Mouse (Mus musculus): Measurements from ENCODE around the gene Gabbr2. TPM values are rescaled to one million over a fixed set of nuclear protein-coding genes. Genes with fewer than 3 reads are reported as not detected.
"Not testable (repeated sequence)": the region's sequence is repeated elsewhere in the genome, so short reads cannot be mapped to it uniquely, and the experiment has no call there.

Gabbr2 gene
- polyA plus RNA-seq, 1 experiment from 2014 or later: 0.54 TPM

DNA sequence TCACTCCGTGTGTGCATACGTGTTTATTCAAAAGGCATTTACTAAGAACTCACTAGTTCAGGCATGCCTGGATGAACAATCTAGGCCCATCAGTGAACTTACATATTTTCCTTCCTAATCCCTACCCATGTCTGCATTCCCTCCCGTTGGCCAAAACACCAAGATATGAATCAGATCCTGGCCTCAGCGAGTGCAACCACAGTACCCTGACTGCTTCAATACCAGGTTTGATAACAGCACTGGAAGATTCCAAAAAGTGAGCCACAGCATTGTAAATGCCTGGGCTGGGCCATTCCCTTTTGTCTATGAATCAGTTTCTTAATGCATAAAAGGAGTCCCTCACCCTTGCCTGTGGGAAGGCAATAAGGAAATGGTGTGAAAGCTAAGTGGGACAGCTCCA lies 342.5 kb downstream of the Gabbr2 start:
- no peaks in the 10 kb centered on the region for H3K36me3 ChIP-seq (ENCODE audit: control insufficient read depth, insufficient read depth, low read length)
- H3K9me3 ChIP-seq (ENCODE audit: control insufficient read depth, low read length): no peaks in the 10 kb centered on the region
- H3K27ac ChIP-seq (ENCODE audit: low read depth, low read length): no peak overlapping the region
- peak overlapping the region; percentile 90; the same call in 1 of the 2 replicates for H3K4me2 ChIP-seq (replicated peaks; ENCODE audit: low read depth, low read length)
- H3K4me3 ChIP-seq (ENCODE audit: low read depth, low read length): peak overlapping the region; percentile 68; the same call in 1 of the 2 replicates
- peaks cover 13% of the 10 kb centered on the region for H3K27me3 ChIP-seq (ENCODE audit: control insufficient read depth, insufficient read depth, low read length)
- WGBS: 64% methylated on average over 4 of the region's 4 CpGs
- H3K4me1 ChIP-seq (replicated peaks; ENCODE audit: control insufficient read depth, insufficient read depth, low read length): peaks cover 3% of the 10 kb centered on the region
- no peak overlapping the region for H3K9ac ChIP-seq (ENCODE audit: low read depth, low read length)
- no peak for ATAC-seq (ENCODE audit: low FRiP score)
- no peak for DNase-seq (ENCODE audit: low spot score)

DNA sequence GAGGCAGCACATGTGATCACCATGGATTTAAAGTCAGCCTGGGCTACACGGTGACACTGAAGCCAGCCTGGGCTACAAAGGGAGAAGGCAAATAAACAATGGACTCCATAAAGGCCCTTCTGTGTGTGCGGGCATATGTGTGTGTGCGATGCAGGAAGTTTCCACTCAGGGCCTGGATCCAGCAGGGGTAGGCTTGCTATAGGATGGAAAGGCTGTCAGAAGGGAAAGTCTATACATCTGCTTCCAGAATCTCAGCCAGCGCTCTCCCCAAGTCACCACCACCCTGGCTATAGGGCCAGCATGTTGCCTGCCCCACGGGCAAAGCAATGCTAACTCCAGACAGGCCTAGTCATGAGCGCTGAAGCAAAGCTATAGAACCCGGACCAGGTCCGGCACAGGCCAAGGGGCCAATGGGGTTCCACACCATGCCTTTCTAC lies 348.0 kb downstream of the Gabbr2 start:
- Histone ChIP-seq H3K36me3 (ENCODE audit: control insufficient read depth, insufficient read depth, low read length) (no peaks in the 10 kb centered on the region), H3K27ac (ENCODE audit: low read depth, low read length) (no peak overlapping the region), H3K4me3 (ENCODE audit: low read depth, low read length) (no peak overlapping the region), H3K4me2 (replicated peaks; ENCODE audit: low read depth, low read length) (no peak overlapping the region), H3K4me1 (replicated peaks; ENCODE audit: control insufficient read depth, insufficient read depth, low read length) (no peaks in the 10 kb centered on the region), H3K9me3 (ENCODE audit: control insufficient read depth, low read length) (no peaks in the 10 kb centered on the region), H3K27me3 (ENCODE audit: control insufficient read depth, insufficient read depth, low read length) (0 out of 2 replicates have a peak, but pooled peaks cover under 1% of the 10 kb centered on the region), H3K9ac (ENCODE audit: low read depth, low read length) (no peak overlapping the region)
- ATAC-seq (ENCODE audit: low FRiP score): no peak
- no peak for DNase-seq (ENCODE audit: low spot score)
- 88% methylated on average over 8 of the region's 8 CpGs for WGBS

DNA sequence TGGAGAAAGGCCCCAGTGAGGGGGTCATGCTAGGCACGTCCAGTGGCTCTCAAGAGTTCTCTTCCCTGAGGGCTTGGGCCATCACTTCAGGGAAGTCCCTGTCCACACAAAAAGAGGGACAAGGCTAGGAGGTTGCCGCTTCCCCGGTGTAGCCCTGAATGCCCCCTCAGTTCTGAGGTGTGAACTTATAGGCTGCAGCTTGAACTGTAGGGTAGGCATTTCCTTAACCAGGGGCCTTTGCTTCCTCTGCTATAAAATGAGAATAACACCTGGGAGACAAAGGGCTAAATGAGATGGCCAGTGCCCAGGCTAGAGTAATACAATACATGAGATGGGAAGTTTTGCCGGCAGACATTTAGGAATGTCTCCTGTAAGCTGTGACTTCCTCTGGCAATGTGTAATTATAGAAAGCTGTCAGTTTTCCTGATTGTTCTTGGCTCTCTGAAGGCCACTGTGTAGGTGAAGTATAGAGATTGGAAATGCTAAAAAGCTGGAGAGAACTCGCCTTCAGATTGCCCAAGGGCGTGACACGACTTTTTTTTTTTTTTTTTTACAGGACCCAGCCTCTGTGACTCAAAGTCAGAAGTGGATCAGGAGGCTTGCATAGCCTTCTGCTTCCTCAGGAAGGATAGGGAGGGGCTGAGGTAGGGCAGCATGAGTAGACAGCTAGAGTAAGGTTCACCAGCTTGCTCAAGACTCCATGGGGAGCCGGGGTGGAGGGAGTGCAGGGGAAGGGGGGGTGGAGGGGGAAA lies 348.6 kb downstream of the Gabbr2 start:
- H3K36me3 ChIP-seq (ENCODE audit: control insufficient read depth, insufficient read depth, low read length): no peaks in the 10 kb centered on the region
- H3K9me3 ChIP-seq (ENCODE audit: control insufficient read depth, low read length): no peaks in the 10 kb centered on the region
- no peak overlapping the region for H3K4me3 ChIP-seq (ENCODE audit: low read depth, low read length)
- H3K27ac ChIP-seq (ENCODE audit: low read depth, low read length): no peak overlapping the region
- H3K27me3 ChIP-seq (ENCODE audit: control insufficient read depth, insufficient read depth, low read length): no peaks in the 10 kb centered on the region
- no peak overlapping the region for H3K4me2 ChIP-seq (replicated peaks; ENCODE audit: low read depth, low read length)
- no peak for ATAC-seq (ENCODE audit: low FRiP score)
- WGBS: 81% methylated on average over 8 of the region's 8 CpGs
- no peak for DNase-seq (ENCODE audit: low spot score)
- H3K4me1 ChIP-seq (replicated peaks; ENCODE audit: control insufficient read depth, insufficient read depth, low read length): no peaks in the 10 kb centered on the region
- no peak overlapping the region for H3K9ac ChIP-seq (ENCODE audit: low read depth, low read length)

DNA sequence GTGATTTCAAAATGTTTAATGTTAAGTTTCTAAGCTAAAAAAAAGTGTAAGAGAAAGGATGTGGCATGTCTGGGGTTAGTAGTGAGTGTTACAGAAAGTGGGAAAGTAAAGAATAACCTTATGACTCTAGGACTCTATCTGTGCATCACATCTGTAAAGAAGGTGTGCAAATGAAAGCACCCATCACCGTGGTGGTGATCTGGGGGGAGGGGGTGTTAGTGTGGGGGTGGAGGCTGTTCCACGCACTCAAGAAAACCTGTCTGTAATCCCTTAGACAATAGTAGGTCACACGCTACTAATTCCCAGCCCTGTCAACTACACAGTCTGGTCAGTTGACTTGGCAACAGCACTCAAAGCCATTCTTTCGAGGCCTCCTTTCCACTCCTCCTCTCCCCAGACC lies 350.4 kb downstream of the Gabbr2 start:
- Histone ChIP-seq H3K4me3 (ENCODE audit: low read depth, low read length) (no peak overlapping the region), H3K27ac (ENCODE audit: low read depth, low read length) (no peak overlapping the region), H3K4me1 (replicated peaks; ENCODE audit: control insufficient read depth, insufficient read depth, low read length) (no peaks in the 10 kb centered on the region), H3K9ac (ENCODE audit: low read depth, low read length) (no peak overlapping the region), H3K36me3 (ENCODE audit: control insufficient read depth, insufficient read depth, low read length) (no peaks in the 10 kb centered on the region), H3K27me3 (ENCODE audit: control insufficient read depth, insufficient read depth, low read length) (no peaks in the 10 kb centered on the region), H3K9me3 (ENCODE audit: control insufficient read depth, low read length) (no peaks in the 10 kb centered on the region), H3K4me2 (replicated peaks; ENCODE audit: low read depth, low read length) (no peak overlapping the region)
- no peak for DNase-seq (ENCODE audit: low spot score)
- ATAC-seq (ENCODE audit: low FRiP score): no peak
- WGBS: 57% methylated on average over 4 of the region's 4 CpGs

DNA sequence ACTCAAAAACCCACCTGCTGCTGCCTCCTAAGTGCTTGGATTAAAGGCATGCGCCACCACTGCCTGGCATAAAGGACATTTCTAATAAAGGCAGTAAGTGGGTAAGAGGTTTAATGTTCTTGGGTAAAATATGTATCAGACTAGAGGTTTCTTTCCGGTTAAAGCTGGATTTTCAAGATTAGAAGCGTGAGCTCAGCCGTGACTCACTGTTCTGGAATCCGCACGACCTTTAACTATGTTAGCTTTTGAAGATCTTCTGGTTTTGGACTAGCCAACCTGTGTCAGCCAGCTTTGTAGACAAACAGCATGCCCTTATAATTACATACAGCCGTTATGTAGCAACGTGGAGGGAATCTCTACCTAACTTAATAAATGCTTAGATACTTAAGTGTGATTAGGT lies 351.8 kb downstream of the Gabbr2 start:
- Histone ChIP-seq H3K27ac (ENCODE audit: low read depth, low read length) (no peak overlapping the region), H3K4me3 (ENCODE audit: low read depth, low read length) (no peak overlapping the region), H3K4me1 (replicated peaks; ENCODE audit: control insufficient read depth, insufficient read depth, low read length) (no peaks in the 10 kb centered on the region), H3K9me3 (ENCODE audit: control insufficient read depth, low read length) (no peaks in the 10 kb centered on the region), H3K36me3 (ENCODE audit: control insufficient read depth, insufficient read depth, low read length) (no peaks in the 10 kb centered on the region), H3K4me2 (replicated peaks; ENCODE audit: low read depth, low read length) (no peak overlapping the region), H3K27me3 (ENCODE audit: control insufficient read depth, insufficient read depth, low read length) (no peaks in the 10 kb centered on the region), H3K9ac (ENCODE audit: low read depth, low read length) (no peak overlapping the region)
- ATAC-seq (ENCODE audit: low FRiP score) (no peak), DNase-seq (ENCODE audit: low spot score) (no peak)
- 91% methylated on average over 8 of the region's 8 CpGs for WGBS

DNA sequence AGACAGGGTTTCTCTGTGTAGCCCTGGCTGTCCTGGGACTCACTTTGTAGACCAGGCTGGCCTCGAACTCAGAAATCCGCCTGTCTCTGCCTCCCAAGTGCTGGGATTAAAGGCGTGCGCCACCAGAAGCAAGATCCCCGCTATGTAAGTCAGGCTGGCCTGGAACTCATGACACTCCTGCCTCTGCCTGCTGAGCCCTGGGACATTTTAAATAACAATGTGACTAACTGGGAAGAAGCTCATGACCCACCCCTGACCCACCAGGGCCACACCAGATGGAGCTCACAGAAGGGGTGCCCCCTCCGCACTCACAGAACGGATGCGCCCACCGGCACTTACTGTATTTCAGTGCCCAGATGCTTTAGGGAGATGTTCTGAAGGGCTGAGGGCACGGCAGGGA lies 354.4 kb downstream of the Gabbr2 start:
- H3K27ac ChIP-seq (ENCODE audit: low read depth, low read length); H3K4me1 ChIP-seq (replicated peaks; ENCODE audit: control insufficient read depth, insufficient read depth, low read length); H3K36me3 ChIP-seq (ENCODE audit: control insufficient read depth, insufficient read depth, low read length); ATAC-seq (ENCODE audit: low FRiP score); H3K9me3 ChIP-seq (ENCODE audit: control insufficient read depth, low read length); H3K27me3 ChIP-seq (ENCODE audit: control insufficient read depth, insufficient read depth, low read length); DNase-seq (ENCODE audit: low spot score); H3K4me2 ChIP-seq (replicated peaks; ENCODE audit: low read depth, low read length); H3K9ac ChIP-seq (ENCODE audit: low read depth, low read length); H3K4me3 ChIP-seq (ENCODE audit: low read depth, low read length): not testable (repeated sequence)
- 86% methylated on average over 10 of the region's 10 CpGs for WGBS

DNA sequence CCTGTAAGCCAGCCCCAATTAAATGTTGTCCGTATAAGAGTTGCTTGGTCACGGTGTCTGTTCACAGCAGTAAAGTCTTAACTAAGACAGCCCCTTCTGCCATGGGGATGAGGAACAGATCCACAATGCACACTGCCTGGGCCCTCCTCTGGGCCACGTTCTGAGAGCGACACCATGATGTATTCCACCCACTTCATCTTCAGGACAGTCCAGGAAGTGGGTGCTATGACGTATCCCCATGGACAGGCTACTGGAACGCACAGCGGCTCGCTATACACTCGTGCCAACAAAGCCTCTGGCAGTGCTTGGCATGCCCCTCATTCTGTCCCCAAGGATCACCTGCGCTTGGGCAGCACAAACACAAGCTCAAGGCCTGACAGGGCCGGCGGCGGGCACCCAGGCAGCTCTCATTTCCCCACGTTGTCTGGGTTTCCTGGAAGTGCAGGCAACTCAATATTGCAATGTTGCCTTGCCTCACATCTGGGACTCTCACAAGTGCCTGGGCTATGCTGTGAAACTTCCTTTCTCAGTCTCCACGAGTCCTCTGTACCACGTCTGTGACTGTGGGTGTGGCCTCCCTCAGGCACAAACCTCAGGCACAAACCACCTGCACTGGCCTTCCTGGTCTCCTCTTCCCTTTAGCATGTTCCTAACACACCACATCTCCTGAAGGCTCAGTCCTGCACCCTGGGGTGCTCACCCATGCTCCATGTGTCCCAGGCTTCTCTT lies 355.8 kb downstream of the Gabbr2 start:
- no peak overlapping the region for H3K4me2 ChIP-seq (replicated peaks; ENCODE audit: low read depth, low read length)
- no peak for ATAC-seq (ENCODE audit: low FRiP score)
- no peaks in the 10 kb centered on the region for H3K36me3 ChIP-seq (ENCODE audit: control insufficient read depth, insufficient read depth, low read length)
- H3K9ac ChIP-seq (ENCODE audit: low read depth, low read length): no peak overlapping the region
- no peaks in the 10 kb centered on the region for H3K27me3 ChIP-seq (ENCODE audit: control insufficient read depth, insufficient read depth, low read length)
- no peaks in the 10 kb centered on the region for H3K9me3 ChIP-seq (ENCODE audit: control insufficient read depth, low read length)
- no peak for DNase-seq (ENCODE audit: low spot score)
- 89% methylated on average over 16 of the region's 16 CpGs for WGBS
- no peaks in the 10 kb centered on the region for H3K4me1 ChIP-seq (replicated peaks; ENCODE audit: control insufficient read depth, insufficient read depth, low read length)
- H3K4me3 ChIP-seq (ENCODE audit: low read depth, low read length): no peak overlapping the region
- H3K27ac ChIP-seq (ENCODE audit: low read depth, low read length): no peak overlapping the region

DNA sequence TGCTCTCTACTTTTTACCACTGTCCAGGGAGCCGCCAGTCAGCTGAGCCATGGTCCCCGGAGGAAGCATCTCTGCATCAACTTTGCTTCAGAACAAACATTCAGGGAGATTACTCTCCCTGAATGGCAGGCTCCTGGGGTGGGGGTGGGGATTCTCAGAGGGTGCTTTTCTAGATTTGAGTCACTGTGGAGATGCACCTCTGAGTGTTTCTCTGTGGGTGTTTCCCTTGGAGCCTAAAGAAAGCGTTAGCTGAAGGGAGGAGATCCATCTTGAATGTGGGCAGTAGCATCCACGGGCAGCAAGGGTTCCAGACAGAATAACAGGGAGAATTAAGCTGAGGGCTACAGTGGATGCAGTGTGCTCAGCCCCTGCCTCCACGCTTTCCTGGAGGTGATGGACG lies 356.8 kb downstream of the Gabbr2 start:
- no peak for DNase-seq (ENCODE audit: low spot score)
- 54% methylated on average over 6 of the region's 6 CpGs for WGBS
- H3K9ac ChIP-seq (ENCODE audit: low read depth, low read length): no peak overlapping the region
- no peak overlapping the region for H3K27ac ChIP-seq (ENCODE audit: low read depth, low read length)
- H3K4me1 ChIP-seq (replicated peaks; ENCODE audit: control insufficient read depth, insufficient read depth, low read length): no peaks in the 10 kb centered on the region
- H3K36me3 ChIP-seq (ENCODE audit: control insufficient read depth, insufficient read depth, low read length): no peaks in the 10 kb centered on the region
- H3K4me3 ChIP-seq (ENCODE audit: low read depth, low read length): no peak overlapping the region
- H3K27me3 ChIP-seq (ENCODE audit: control insufficient read depth, insufficient read depth, low read length): no peaks in the 10 kb centered on the region
- no peaks in the 10 kb centered on the region for H3K9me3 ChIP-seq (ENCODE audit: control insufficient read depth, low read length)
- no peak for ATAC-seq (ENCODE audit: low FRiP score)
- H3K4me2 ChIP-seq (replicated peaks; ENCODE audit: low read depth, low read length): no peak overlapping the region

DNA sequence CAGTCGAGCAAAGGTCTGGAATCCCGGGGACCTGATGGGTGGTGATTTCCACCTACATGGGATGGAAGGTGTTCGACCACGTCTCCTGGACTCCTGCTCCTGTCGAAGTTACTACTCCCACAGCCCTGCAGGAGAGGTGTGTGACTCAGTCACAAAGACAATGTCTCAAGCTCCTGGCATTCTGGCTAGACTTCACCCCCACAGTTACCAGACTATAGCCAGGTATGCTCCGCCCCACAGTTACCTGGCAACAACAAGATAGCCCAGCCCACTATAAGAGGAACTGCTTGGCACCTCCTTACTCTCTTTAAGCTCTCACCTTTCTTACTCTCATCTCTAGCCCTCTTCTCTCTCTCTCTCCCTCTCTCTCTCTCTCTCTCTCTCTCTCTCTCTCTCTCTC lies 358.1 kb downstream of the Gabbr2 start:
- H3K9me3 ChIP-seq (ENCODE audit: control insufficient read depth, low read length); H3K9ac ChIP-seq (ENCODE audit: low read depth, low read length); ATAC-seq (ENCODE audit: low FRiP score); DNase-seq (ENCODE audit: low spot score); H3K4me1 ChIP-seq (replicated peaks; ENCODE audit: control insufficient read depth, insufficient read depth, low read length); H3K27me3 ChIP-seq (ENCODE audit: control insufficient read depth, insufficient read depth, low read length); H3K27ac ChIP-seq (ENCODE audit: low read depth, low read length); H3K4me2 ChIP-seq (replicated peaks; ENCODE audit: low read depth, low read length); H3K36me3 ChIP-seq (ENCODE audit: control insufficient read depth, insufficient read depth, low read length); H3K4me3 ChIP-seq (ENCODE audit: low read depth, low read length): not testable (repeated sequence)
- 74% methylated on average over 6 of the region's 6 CpGs for WGBS

Measured in hindbrain, embryonic 11.5 days (tissue).